Mouse (Mus musculus) kidney, postnatal 0 days (tissue): ENCODE data around the gene Sgf29. TPM values are rescaled to one million over a fixed set of nuclear protein-coding genes. Genes with fewer than 3 reads are reported as not detected.

Source experiments
- ATAC-seq: fragments of 200-750 bp; cut with Nextera tagmentation; replicated peaks from 2 replicates; pipeline ENCODE4 v1.8.0; 2017; ENCODE audit warnings: low read depth, moderate number of reproducible peaks, moderate TSS enrichment, moderate library complexity; ENCODE audit not compliant: low FRiP score
- DNase-seq: peaks from one replicate; pipeline ENCODE4 v3.0.0-alpha.2; 2016; ENCODE audit warnings: low spot score
- H3K27ac ChIP-seq: fragments of 300-500 bp; sonication (generic); 2 replicates; pipeline ENCODE4 v1.5.1; 2014; ENCODE audit warnings: mild to moderate bottlenecking
- H3K27me3 ChIP-seq: fragments of 300-500 bp; sonication (generic); 2 replicates; pipeline ENCODE4 v1.6.1; 2014; ENCODE audit warnings: low read length, mixed read lengths; ENCODE audit not compliant: insufficient read depth
- H3K36me3 ChIP-seq: fragments of 300-500 bp; sonication (generic); 2 replicates; pipeline ENCODE4 v1.6.1; 2014; ENCODE audit warnings: low read length, mixed read lengths; ENCODE audit not compliant: insufficient read depth
- H3K4me1 ChIP-seq: fragments of 300-500 bp; sonication (generic); replicated peaks from 2 replicates; pipeline ENCODE4 v1.6.1; 2014; ENCODE audit warnings: antibody characterized with exemption, low read length, mixed read lengths; ENCODE audit not compliant: insufficient read depth
- H3K4me2 ChIP-seq: fragments of 300-500 bp; sonication (generic); 2 replicates; pipeline ENCODE4 v1.6.1; 2014; ENCODE audit warnings: mild to moderate bottlenecking, low read length, moderate library complexity, mixed read lengths
- H3K4me3 ChIP-seq: fragments of 300-500 bp; sonication (generic); replicated peaks from 2 replicates; pipeline ENCODE4 v1.5.1; 2014; ENCODE audit warnings: low read depth, low read length
- H3K9ac ChIP-seq: fragments of 300-500 bp; sonication (generic); 2 replicates; pipeline ENCODE4 v1.6.1; 2014; ENCODE audit warnings: low read depth, low read length
- H3K9me3 ChIP-seq: fragments of 300-500 bp; sonication (generic); replicated peaks from 2 replicates; pipeline ENCODE4 v1.6.1; 2016; ENCODE audit warnings: low read length, inconsistent platforms, mixed read lengths
- CTCF ChIP-seq: IDR thresholded peaks from 2 replicates; pipeline ENCODE4 v1.5.1; 2016; ENCODE audit warnings: antibody characterized with exemption, low read depth, mild to moderate bottlenecking, moderate library complexity
- WGBS: fragments of 180-500 bp; shearing (Covaris S2); extraction: QIAGEN DNeasy Blood & Tissue Kit; methylation state at CpG from one replicate; pipeline ENCODE4 v1.1.7; 2014; 5-methylcytosine and 5-hydroxymethylcytosine counted together
- polyA plus RNA-seq: library from polyadenylated mRNA; unstranded; fragments of >200 nt; fragmentation: Nextera tagmentation; extraction: Ambion mirVana; gene quantifications from 2 replicates; pipeline ENCODE4 v1.2.1, GENCODE M21; 2015

Sgf29 gene
- polyA plus RNA-seq, 1 experiment from 2014 or later = 38.6 TPM

- WGBS = 84% methylated on average over 3 of the region's 3 CpGs
- Histone ChIP-seq H3K4me1 (no peaks in the 10 kb centered on the region), H3K4me2 (no peak overlapping the region), H3K4me3 (no peak overlapping the region), H3K9me3 (no peaks in the 10 kb centered on the region), H3K27me3 (no peaks in the 10 kb centered on the region), H3K36me3 (peaks cover 15% of the 10 kb centered on the region; the same call in 1 of the 2 replicates), H3K9ac (no peak overlapping the region), H3K27ac (no peak overlapping the region)
- ATAC-seq = no peak
- no peak for TF ChIP-seq CTCF
- no peak for DNase-seq
Measured at GRCm38 (mm10) chr7:126689021-126689420, 39.9 kb downstream of the Sgf29 start.

DNA sequence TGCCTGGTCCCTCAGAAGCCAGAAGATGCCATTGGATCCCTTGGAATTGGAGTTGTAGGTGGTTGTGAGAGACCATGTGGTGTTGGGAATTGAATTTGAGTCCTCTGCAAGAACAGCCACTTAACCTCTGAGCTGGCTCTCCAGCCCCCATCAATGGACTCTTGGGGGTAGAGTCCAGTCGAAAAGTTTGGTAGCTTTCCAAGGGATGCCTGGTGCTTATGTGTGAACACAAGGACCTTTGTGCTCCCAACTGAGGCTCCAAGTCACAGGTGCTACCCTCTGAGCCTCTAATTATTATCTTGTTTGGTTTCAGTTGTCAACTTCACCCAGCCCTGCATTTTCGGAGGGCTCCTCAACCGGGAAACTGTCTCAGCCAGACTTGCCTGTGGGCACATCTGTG, 41.6 kb downstream of the Sgf29 start:
- 77% methylated on average over 3 of the region's 3 CpGs for WGBS
- no peak for DNase-seq

DNA sequence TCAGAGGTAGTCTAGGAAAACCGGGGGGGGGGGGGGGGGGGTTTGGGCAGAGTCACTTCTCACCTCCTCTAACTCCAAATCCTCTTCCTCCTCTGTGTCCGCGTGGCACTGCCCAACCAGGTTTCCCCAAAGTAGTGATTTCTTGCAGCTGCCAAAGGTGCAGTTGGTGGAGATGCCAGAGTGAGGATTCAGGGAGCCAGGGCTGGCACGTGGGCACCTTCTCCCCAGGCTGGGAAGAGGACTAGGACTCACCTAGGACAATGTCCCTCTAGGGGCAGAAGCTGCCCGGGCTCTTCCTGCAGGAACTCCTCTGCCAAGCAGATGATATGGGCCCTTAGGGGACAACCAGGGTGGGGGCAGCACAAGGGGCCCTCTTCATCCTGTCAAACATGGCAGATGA, 42.6 kb downstream of the Sgf29 start:
- Histone ChIP-seq H3K27ac (no peak overlapping the region), H3K9me3 (no peaks in the 10 kb centered on the region), H3K9ac (no peak overlapping the region), H3K36me3 (peaks cover 15% of the 10 kb centered on the region; the same call in 1 of the 2 replicates), H3K4me2 (no peak overlapping the region), H3K4me3 (no peak overlapping the region), H3K4me1 (peaks cover 4% of the 10 kb centered on the region), H3K27me3 (no peaks in the 10 kb centered on the region)
- DNase-seq (no peak), ATAC-seq (no peak)
- no peak for TF ChIP-seq CTCF
- WGBS = 98% methylated on average over 4 of the region's 5 CpGs

More for the DNA sequence above, 41.6 kb downstream of the Sgf29 start:
- no peaks in the 10 kb centered on the region for H3K27me3 ChIP-seq
- TF ChIP-seq CTCF = no peak
- no peaks in the 10 kb centered on the region for H3K9me3 ChIP-seq
- H3K9ac ChIP-seq = no peak overlapping the region
- H3K27ac ChIP-seq = no peak overlapping the region
- no peak overlapping the region for H3K4me3 ChIP-seq
- H3K4me2 ChIP-seq = no peak overlapping the region
- ATAC-seq = no peak
- no peaks in the 10 kb centered on the region for H3K4me1 ChIP-seq
- peaks cover 15% of the 10 kb centered on the region; the same call in 1 of the 2 replicates for H3K36me3 ChIP-seq

DNA sequence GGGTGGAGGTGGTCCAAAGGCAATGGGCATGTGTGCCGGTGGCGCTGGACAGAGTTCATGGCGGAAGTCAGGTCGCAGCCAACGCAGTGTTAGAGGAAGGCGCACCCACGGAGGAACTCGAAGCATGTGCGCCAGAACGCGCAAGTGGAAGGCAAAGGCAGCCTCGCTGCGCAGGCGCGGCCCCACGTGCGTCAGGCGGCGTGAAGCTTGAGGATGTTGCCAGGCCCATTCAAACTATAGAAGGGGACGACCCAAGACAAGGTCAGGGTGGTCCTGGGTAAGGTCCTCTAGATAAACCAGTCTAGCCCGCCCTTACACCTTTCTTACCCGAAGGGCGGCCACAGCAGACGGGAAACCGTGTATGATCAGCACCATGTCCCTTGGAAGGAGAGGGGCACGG, 43.3 kb downstream of the Sgf29 start:
- H3K9ac ChIP-seq = no peak overlapping the region
- H3K4me2 ChIP-seq = no peak overlapping the region
- 94% methylated on average over 26 of the region's 26 CpGs for WGBS
- no peak for TF ChIP-seq CTCF
- peaks cover 15% of the 10 kb centered on the region; the same call in 1 of the 2 replicates for H3K36me3 ChIP-seq
- H3K4me1 ChIP-seq = peaks cover 7% of the 10 kb centered on the region
- H3K4me3 ChIP-seq = no peak overlapping the region
- no peaks in the 10 kb centered on the region for H3K27me3 ChIP-seq
- no peak for ATAC-seq
- H3K27ac ChIP-seq = no peak overlapping the region
- no peaks in the 10 kb centered on the region for H3K9me3 ChIP-seq
- no peak for DNase-seq

DNA sequence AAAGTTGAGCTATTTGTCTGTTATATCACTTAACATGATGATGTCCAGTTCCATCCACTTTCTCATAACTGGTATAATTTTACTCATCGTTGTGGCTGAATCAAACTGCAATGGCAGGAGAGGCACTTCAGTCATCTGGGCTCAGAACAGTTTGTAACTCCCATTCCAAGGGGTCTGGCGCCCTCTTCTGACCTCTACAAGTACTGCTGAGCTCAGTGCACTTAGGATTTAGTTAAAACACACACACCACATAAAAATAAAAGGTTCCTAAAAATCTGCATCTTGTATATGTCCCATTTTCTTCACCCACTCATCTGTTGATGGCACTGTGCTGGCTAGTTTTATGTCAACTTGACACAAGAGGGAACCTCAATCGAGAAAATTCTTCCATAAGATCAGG, 44.1 kb downstream of the Sgf29 start:
- peak; percentile 94 for TF ChIP-seq CTCF
- H3K36me3 ChIP-seq = peaks cover 15% of the 10 kb centered on the region; the same call in 1 of the 2 replicates
- H3K9me3 ChIP-seq = no peaks in the 10 kb centered on the region
- H3K4me2 ChIP-seq = no peak overlapping the region
- H3K27ac ChIP-seq = no peak overlapping the region
- WGBS = 33% methylated on average over 3 of the region's 3 CpGs
- no peak overlapping the region for H3K4me3 ChIP-seq
- no peaks in the 10 kb centered on the region for H3K27me3 ChIP-seq
- peaks cover 7% of the 10 kb centered on the region for H3K4me1 ChIP-seq
- no peak overlapping the region for H3K9ac ChIP-seq
- ATAC-seq (no peak), DNase-seq (peak; percentile 90)

DNA sequence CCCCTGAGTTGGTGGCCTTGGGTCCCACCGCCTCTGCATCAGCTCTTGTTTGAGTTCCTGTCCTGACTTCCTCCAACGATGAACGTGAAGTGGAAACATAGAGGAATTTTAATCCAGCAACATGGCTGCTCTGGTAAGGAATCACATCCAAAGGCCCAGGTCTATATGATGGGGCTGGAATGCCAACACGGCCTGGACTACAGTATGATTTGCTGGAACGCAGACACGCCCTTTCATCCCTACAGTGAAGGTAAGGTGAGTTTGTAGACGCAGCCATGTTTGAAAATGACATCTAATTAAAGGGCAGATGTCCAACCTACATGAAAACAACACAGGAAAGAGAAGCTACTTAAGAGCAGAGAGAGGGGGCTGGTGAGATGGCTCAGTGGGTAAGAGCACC, 44.7 kb downstream of the Sgf29 start:
- ATAC-seq (no peak), DNase-seq (no peak)
- H3K9ac ChIP-seq = no peak overlapping the region
- no peaks in the 10 kb centered on the region for H3K9me3 ChIP-seq
- peaks cover 15% of the 10 kb centered on the region; the same call in 1 of the 2 replicates for H3K36me3 ChIP-seq
- H3K4me2 ChIP-seq = no peak overlapping the region
- H3K27me3 ChIP-seq = no peaks in the 10 kb centered on the region
- H3K4me3 ChIP-seq = no peak overlapping the region
- no peak for TF ChIP-seq CTCF
- H3K4me1 ChIP-seq = peaks cover 7% of the 10 kb centered on the region
- WGBS = 79% methylated on average over 7 of the region's 7 CpGs
- H3K27ac ChIP-seq = no peak overlapping the region

GRCm38 (mm10) chr7:126694441-126695051, 45.4 kb downstream of the Sgf29 start:
- TF ChIP-seq CTCF = no peak
- H3K27ac ChIP-seq = no peak overlapping the region; the same call in 1 of the 2 replicates
- 26% methylated on average over 10 of the region's 10 CpGs for WGBS
- no peaks in the 10 kb centered on the region for H3K9me3 ChIP-seq
- 0 out of 2 replicates have a peak overlapping the region, but pooled peaks have one; percentile 31 for H3K9ac ChIP-seq
- peak overlapping the region; percentile 77 for H3K4me3 ChIP-seq
- H3K36me3 ChIP-seq = peaks cover 15% of the 10 kb centered on the region; the same call in 1 of the 2 replicates
- peaks cover 7% of the 10 kb centered on the region for H3K4me1 ChIP-seq
- H3K4me2 ChIP-seq = peak overlapping the region; percentile 83
- no peaks in the 10 kb centered on the region for H3K27me3 ChIP-seq
- DNase-seq = peak; percentile 18
- no peak for ATAC-seq
